In the genomic region with DNA sequence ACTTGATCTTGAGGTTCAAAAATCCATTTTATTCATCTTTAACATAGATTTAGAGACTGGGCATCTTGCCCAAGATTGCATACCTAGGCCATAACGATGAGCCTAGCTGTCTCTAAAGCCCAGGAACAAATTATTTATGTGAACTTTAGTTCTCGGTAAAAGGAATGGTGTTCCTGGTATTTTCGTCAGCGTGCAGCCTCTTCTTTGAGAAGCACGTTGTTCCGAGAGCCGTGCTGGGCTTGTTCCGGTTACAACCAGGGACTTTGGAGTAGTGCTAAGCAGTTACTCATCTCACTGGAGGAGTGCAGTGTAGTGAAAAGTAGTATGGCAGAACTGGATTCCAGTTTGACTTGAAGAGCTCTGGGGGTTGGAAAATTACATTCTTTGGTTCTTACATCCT, we compare ENCODE assay signal across 8 mouse cellular contexts. TPM values are rescaled to one million over a fixed set of nuclear protein-coding genes. Genes with fewer than 3 reads are reported as not detected.
DNase-seq lines count a peak whose midpoint lies in the region; ATAC-seq and TF ChIP-seq lines count a peak whose summit lies in the region.

No protein-coding gene starts in this region.

- H3K9ac ChIP-seq in kidney, postnatal 0 days (ENCODE audit: low read depth, low read length) = peak overlapping the region; percentile 70
- H3K9ac ChIP-seq in forebrain, embryonic 14.5 days (ENCODE audit: low read length) = peak overlapping the region; percentile 75
- H3K9ac ChIP-seq in liver, embryonic 14.5 days (replicated peaks) = peak overlapping the region; percentile 93

- DNase-seq in kidney, postnatal 0 days (ENCODE audit: low spot score) = peak; percentile 64
- DNase-seq in kidney, adult 8-10 months = no peak
- DNase-seq in NIH3T3 (ENCODE audit: low read depth) = peak; percentile 28
- DNase-seq in forebrain, embryonic 14.5 days (ENCODE audit: low spot score) = no peak
- DNase-seq in liver, embryonic 14.5 days (ENCODE audit: low read depth in 3 of 3, low spot score in 3 of 3) = peak in 2 of 3 experiments; percentile 37 to 68
- DNase-seq in layer of hippocampus, postnatal 25 days (ENCODE audit: extremely low spot score in 1 of 2, low spot score in 1 of 2) = no peak
- no peak for DNase-seq in layer of hippocampus, postnatal 10 days (ENCODE audit: low spot score in 2 of 2)
- DNase-seq in urinary bladder, postnatal 4 days (ENCODE audit: low spot score in 2 of 2) = no peak

- TF ChIP-seq EP300 in liver, embryonic 14.5 days (IDR thresholded peaks at IDR 0.05; ENCODE audit: low read depth) = no peak

- H3K4me2 ChIP-seq in kidney, postnatal 0 days (ENCODE audit: low read length) = peak overlapping the region; percentile 74
- peak overlapping the region; percentile 85 for H3K4me2 ChIP-seq in forebrain, embryonic 14.5 days (ENCODE audit: low read length)
- peak overlapping the region; percentile 86 for H3K4me2 ChIP-seq in liver, embryonic 14.5 days (ENCODE audit: low read depth)

- H3K27ac ChIP-seq in kidney, postnatal 0 days = peak overlapping the region; percentile 94
- no peak overlapping the region for H3K27ac ChIP-seq in forebrain, embryonic 14.5 days (ENCODE audit: low read depth, low read length)
- H3K27ac ChIP-seq in liver, embryonic 14.5 days = peak overlapping the region; percentile 95

- H3K27me3 ChIP-seq in kidney, postnatal 0 days (ENCODE audit: insufficient read depth, low read length) = no peaks in the 10 kb centered on the region
- H3K27me3 ChIP-seq in forebrain, embryonic 14.5 days (replicated peaks; ENCODE audit: control insufficient read depth, insufficient read depth, low read length) = no peaks in the 10 kb centered on the region
- H3K27me3 ChIP-seq in liver, embryonic 14.5 days (ENCODE audit: control insufficient read depth, insufficient read depth, low read length) = no peaks in the 10 kb centered on the region

- no peak for TF ChIP-seq CTCF in kidney, postnatal 0 days (IDR thresholded peaks at IDR 0.05; ENCODE audit: low read depth)
- TF ChIP-seq CTCF in liver, embryonic 14.5 days (IDR thresholded peaks at IDR 0.05; ENCODE audit: low read depth) = no peak

- ATAC-seq in kidney, postnatal 0 days (replicated peaks; ENCODE audit: low FRiP score, low read depth) = no peak
- ATAC-seq in forebrain, embryonic 14.5 days = no peak
- ATAC-seq in liver, embryonic 14.5 days (ENCODE audit: insufficient read depth) = no peak

- H3K36me3 ChIP-seq in kidney, postnatal 0 days (ENCODE audit: insufficient read depth, low read length) = peaks cover 17% of the 10 kb centered on the region
- H3K36me3 ChIP-seq in forebrain, embryonic 14.5 days (ENCODE audit: control insufficient read depth, insufficient read depth, low read length) = peaks cover 17% of the 10 kb centered on the region
- peaks cover 12% of the 10 kb centered on the region for H3K36me3 ChIP-seq in liver, embryonic 14.5 days (replicated peaks; ENCODE audit: control insufficient read depth, insufficient read depth, low read depth)

- H3K4me3 ChIP-seq in kidney, postnatal 0 days (replicated peaks; ENCODE audit: low read depth, low read length) = peak overlapping the region; percentile 55
- H3K4me3 ChIP-seq in forebrain, embryonic 14.5 days (ENCODE audit: low read depth, low read length) = peak overlapping the region; percentile 45
- peak overlapping the region; percentile 78 to 90 for H3K4me3 ChIP-seq in liver, embryonic 14.5 days (ENCODE audit: insufficient read depth in 1 of 2, low read depth in 2 of 2, low read length in 2 of 2)

- H3K9me3 ChIP-seq in kidney, postnatal 0 days (replicated peaks; ENCODE audit: low read length) = no peaks in the 10 kb centered on the region
- no peaks in the 10 kb centered on the region for H3K9me3 ChIP-seq in forebrain, embryonic 14.5 days (replicated peaks; ENCODE audit: control insufficient read depth, low read length)
- H3K9me3 ChIP-seq in liver, embryonic 14.5 days (ENCODE audit: control insufficient read depth, low read length) = no peaks in the 10 kb centered on the region

- 6% methylated on average over 8 of the region's 8 CpGs for WGBS in kidney, postnatal 0 days
- 19% methylated on average over 8 of the region's 8 CpGs for WGBS in forebrain, embryonic 14.5 days
- WGBS in liver, embryonic 14.5 days (ENCODE audit: insufficient replicate concordance) = 6% methylated on average over 8 of the region's 8 CpGs

- peaks cover 6% of the 10 kb centered on the region; the same call in 1 of the 2 replicates for H3K4me1 ChIP-seq in kidney, postnatal 0 days (replicated peaks; ENCODE audit: insufficient read depth, low read length)
- peaks cover 12% of the 10 kb centered on the region; the same call in 1 of the 2 replicates for H3K4me1 ChIP-seq in forebrain, embryonic 14.5 days (ENCODE audit: control insufficient read depth, insufficient read depth, low read length)
- peaks cover 8 to 10% of the 10 kb centered on the region in 2 experiments; a peak in 3 of 4 replicates for H3K4me1 ChIP-seq in liver, embryonic 14.5 days (replicated peaks; ENCODE audit: control insufficient read depth in 2 of 2, insufficient read depth in 2 of 2, low read length in 1 of 2)

RNA-seq across cellular contexts. Expression of gene Dph3, which starts 0.7 kb away (rescaled TPM):
- 109 and 116 TPM in 2 replicates for polyA plus RNA-seq in kidney, postnatal 0 days (2015; fragmentation: Nextera tagmentation; extraction: Ambion mirVana)
- 81.5 and 93.3 TPM in 2 replicates for polyA plus RNA-seq in forebrain, embryonic 14.5 days (2014; fragmentation: Nextera tagmentation; extraction: Ambion mirVana)
- 10.8 and 29.5 TPM in 2 replicates for polyA plus RNA-seq in liver, embryonic 14.5 days (2012; rRNA removed)
- polyA plus RNA-seq in liver, embryonic 14.5 days (2014; fragmentation: Nextera tagmentation; extraction: Ambion mirVana) = 87.1 and 87.7 TPM in 2 replicates
- 10 to 100 TPM; 31.8 to 35.0 TPM for total RNA-seq in layer of hippocampus, postnatal 25 days (2021)
- 10 to 100 TPM; 33.7 to 38.4 TPM for total RNA-seq in layer of hippocampus, postnatal 10 days (2021)

RNA-seq across cellular contexts. Expression of gene Oxnad1, which starts 1.1 kb away (rescaled TPM):
- 30.3 and 31.6 TPM in 2 replicates for polyA plus RNA-seq in kidney, postnatal 0 days (2015; fragmentation: Nextera tagmentation; extraction: Ambion mirVana)
- polyA plus RNA-seq in forebrain, embryonic 14.5 days (2014; fragmentation: Nextera tagmentation; extraction: Ambion mirVana) = 16.4 and 20.4 TPM in 2 replicates
- polyA plus RNA-seq in liver, embryonic 14.5 days (2012; rRNA removed) = 13.2 and 14.2 TPM in 2 replicates
- polyA plus RNA-seq in liver, embryonic 14.5 days (2014; fragmentation: Nextera tagmentation; extraction: Ambion mirVana) = 11.2 and 12.9 TPM in 2 replicates
- 10 to 100 TPM; 14.4 to 17.3 TPM for total RNA-seq in layer of hippocampus, postnatal 25 days (2021)
- total RNA-seq in layer of hippocampus, postnatal 10 days (2021) = 10 to 100 TPM; 19.0 to 20.3 TPM

RNA-seq across cellular contexts. Expression of gene Msmb, which starts 55.6 kb away (rescaled TPM):
- polyA plus RNA-seq in kidney, postnatal 0 days (2015; fragmentation: Nextera tagmentation; extraction: Ambion mirVana) = not detected in 2 replicates
- not detected in 2 replicates for polyA plus RNA-seq in forebrain, embryonic 14.5 days (2014; fragmentation: Nextera tagmentation; extraction: Ambion mirVana)
- polyA plus RNA-seq in liver, embryonic 14.5 days (2012; rRNA removed) = 0.13 and 0.19 TPM in 2 replicates
- polyA plus RNA-seq in liver, embryonic 14.5 days (2014; fragmentation: Nextera tagmentation; extraction: Ambion mirVana) = 0.33 and 0.38 TPM in 2 replicates
- not detected for total RNA-seq in layer of hippocampus, postnatal 25 days (2021)
- not detected for total RNA-seq in layer of hippocampus, postnatal 10 days (2021)

RNA-seq across cellular contexts. Expression of gene Galnt15, which starts 57.4 kb away (rescaled TPM):
- polyA plus RNA-seq in kidney, postnatal 0 days (2015; fragmentation: Nextera tagmentation; extraction: Ambion mirVana) = 0.28 and 0.34 TPM in 2 replicates
- 0.27 and 0.39 TPM in 2 replicates for polyA plus RNA-seq in forebrain, embryonic 14.5 days (2014; fragmentation: Nextera tagmentation; extraction: Ambion mirVana)
- not detected in 2 replicates for polyA plus RNA-seq in liver, embryonic 14.5 days (2012; rRNA removed)
- not detected in 2 replicates for polyA plus RNA-seq in liver, embryonic 14.5 days (2014; fragmentation: Nextera tagmentation; extraction: Ambion mirVana)
- total RNA-seq in layer of hippocampus, postnatal 25 days (2021) = 1 to 10 TPM; 1.1 to 1.8 TPM
- 1 to 10 TPM; 1.7 to 2.2 TPM for total RNA-seq in layer of hippocampus, postnatal 10 days (2021)

Comparison
In these comparisons a context has a peak if more than half of its experiments do, and no peak if none do; other contexts are left out.
1. DNase-seq: peak in kidney, postnatal 0 days (single experiment), NIH3T3 (single experiment) and liver, embryonic 14.5 days (2 of 3); none in kidney, adult 8-10 months (0 of 2), forebrain, embryonic 14.5 days (single experiment), layer of hippocampus, postnatal 25 days (0 of 2), layer of hippocampus, postnatal 10 days (0 of 2) and urinary bladder, postnatal 4 days (0 of 2).
2. Peak in every context shown above with its lines, with median percentiles within 50 percentile points of each other: H3K4me2 ChIP-seq, H3K4me3 ChIP-seq and H3K9ac ChIP-seq.